Mouse (Mus musculus) liver, embryonic 12.5 days (tissue): Measurements from ENCODE around the gene Slc29a2. TPM values are rescaled to one million over a fixed set of nuclear protein-coding genes. Genes with fewer than 3 reads are reported as not detected.
"Not testable (repeated sequence)": the region's sequence is repeated elsewhere in the genome, so short reads cannot be mapped to it uniquely, and the experiment has no call there.

Source experiments
- ATAC-seq: fragments of 200-750 bp; cut with Nextera tagmentation; 2 replicates; pipeline ENCODE4 v1.8.0; 2017; ENCODE audit warnings: moderate number of reproducible peaks, mild to moderate bottlenecking, moderate library complexity
- H3K27ac ChIP-seq: fragments of 300-500 bp; sonication (generic); 2 replicates; pipeline ENCODE4 v1.5.1; 2016; ENCODE audit warnings: mild to moderate bottlenecking
- H3K27me3 ChIP-seq: fragments of 300-500 bp; sonication (generic); replicated peaks from 2 replicates; pipeline ENCODE4 v1.6.1; 2016; ENCODE audit warnings: mild to moderate bottlenecking, moderate library complexity
- H3K36me3 ChIP-seq: fragments of 300-500 bp; sonication (generic); 2 replicates; pipeline ENCODE4 v1.6.1; 2016; ENCODE audit warnings: mild to moderate bottlenecking, moderate library complexity
- H3K4me1 ChIP-seq: fragments of 300-500 bp; sonication (generic); 2 replicates; pipeline ENCODE4 v1.6.1; 2016
- H3K4me2 ChIP-seq: fragments of 300-500 bp; sonication (generic); 2 replicates; pipeline ENCODE4 v1.6.1; 2016; ENCODE audit warnings: mild to moderate bottlenecking, moderate library complexity
- H3K4me3 ChIP-seq: fragments of 300-500 bp; sonication (generic); 2 replicates; pipeline ENCODE4 v1.5.1; 2016; ENCODE audit warnings: mild to moderate bottlenecking, moderate library complexity
- H3K9ac ChIP-seq: fragments of 300-500 bp; sonication (generic); 2 replicates; pipeline ENCODE4 v1.6.1; 2016; ENCODE audit warnings: mild to moderate bottlenecking, moderate library complexity
- H3K9me3 ChIP-seq: fragments of 300-500 bp; sonication (generic); replicated peaks from 2 replicates; pipeline ENCODE4 v1.6.1; 2016; ENCODE audit warnings: mild to moderate bottlenecking, moderate library complexity
- WGBS: fragments of 180-500 bp; shearing (Covaris S2); methylation state at CpG from one replicate; pipeline ENCODE4 v1.1.7; 2016; ENCODE audit not compliant: insufficient replicate concordance; 5-methylcytosine and 5-hydroxymethylcytosine counted together
- polyA plus RNA-seq: library from polyadenylated mRNA; unstranded; fragments of >200 nt; fragmentation: Nextera tagmentation; extraction: Ambion mirVana; gene quantifications from 2 replicates; pipeline ENCODE4 v1.2.1, GENCODE M21; 2016

The Slc29a2 gene
- polyA plus RNA-seq, 1 experiment from 2014 or later, result 3.8 TPM

GRCm38 (mm10) chr19:5003644-5004043, 20.0 kb upstream of the Slc29a2 start:
- peaks cover 46% of the 10 kb centered on the region for H3K27me3 ChIP-seq
- not testable (repeated sequence) for ATAC-seq, H3K9ac ChIP-seq, H3K36me3 ChIP-seq, H3K27ac ChIP-seq, H3K4me3 ChIP-seq, H3K4me1 ChIP-seq, H3K9me3 ChIP-seq, H3K4me2 ChIP-seq
- WGBS, result 32% methylated on average over 2 of the region's 2 CpGs

- Histone ChIP-seq H3K4me1 (peaks cover 8% of the 10 kb centered on the region; the same call in 1 of the 2 replicates), H3K27ac (no peak overlapping the region), H3K36me3 (no peaks in the 10 kb centered on the region), H3K4me2 (no peak overlapping the region), H3K9ac (no peak overlapping the region), H3K9me3 (no peaks in the 10 kb centered on the region), H3K27me3 (peaks cover 35% of the 10 kb centered on the region), H3K4me3 (no peak overlapping the region)
- no peak for ATAC-seq
- 53% methylated on average over 4 of the region's 4 CpGs for WGBS
Observed at GRCm38 (mm10) chr19:5004925-5005324, 18.7 kb upstream of the Slc29a2 start.

- 53% methylated on average over 8 of the region's 8 CpGs for WGBS
- H3K4me1 ChIP-seq, result no peaks in the 10 kb centered on the region
- no peak for ATAC-seq
- H3K4me3 ChIP-seq, result no peak overlapping the region
- H3K27ac ChIP-seq, result no peak overlapping the region
- H3K4me2 ChIP-seq, result no peak overlapping the region
- H3K27me3 ChIP-seq, result peaks cover 14% of the 10 kb centered on the region; the same call in 1 of the 2 replicates
- no peaks in the 10 kb centered on the region for H3K36me3 ChIP-seq
- no peaks in the 10 kb centered on the region for H3K9me3 ChIP-seq
- no peak overlapping the region for H3K9ac ChIP-seq
Observed at GRCm38 (mm10) chr19:5013138-5013537, 10.5 kb upstream of the Slc29a2 start.

GRCm38 (mm10) chr19:5014961-5015398, 8.7 kb upstream of the Slc29a2 start:
- Histone ChIP-seq H3K9me3 (no peaks in the 10 kb centered on the region), H3K36me3 (no peaks in the 10 kb centered on the region), H3K4me3 (no peak overlapping the region), H3K27me3 (peaks cover 14% of the 10 kb centered on the region; the same call in 1 of the 2 replicates), H3K27ac (no peak overlapping the region), H3K4me1 (no peaks in the 10 kb centered on the region), H3K9ac (no peak overlapping the region), H3K4me2 (no peak overlapping the region)
- no peak for ATAC-seq
- 12% methylated on average over 8 of the region's 8 CpGs for WGBS

GRCm38 (mm10) chr19:5016221-5016742, 7.4 kb upstream of the Slc29a2 start:
- peak overlapping the region; percentile 28; the same call in 1 of the 2 replicates for H3K4me2 ChIP-seq
- no peaks in the 10 kb centered on the region for H3K9me3 ChIP-seq
- no peaks in the 10 kb centered on the region for H3K4me1 ChIP-seq
- no peak overlapping the region for H3K9ac ChIP-seq
- H3K27ac ChIP-seq, result no peak overlapping the region
- ATAC-seq, result no peak
- H3K4me3 ChIP-seq, result no peak overlapping the region
- peaks cover 14% of the 10 kb centered on the region; the same call in 1 of the 2 replicates for H3K27me3 ChIP-seq
- WGBS, result 36% methylated on average over 10 of the region's 10 CpGs
- H3K36me3 ChIP-seq, result no peaks in the 10 kb centered on the region

GRCm38 (mm10) chr19:5016782-5017181, 6.9 kb upstream of the Slc29a2 start:
- no peaks in the 10 kb centered on the region for H3K9me3 ChIP-seq
- H3K4me2 ChIP-seq, result peak overlapping the region; percentile 28; the same call in 1 of the 2 replicates
- H3K27ac ChIP-seq, result no peak overlapping the region
- peaks cover 14% of the 10 kb centered on the region; the same call in 1 of the 2 replicates for H3K27me3 ChIP-seq
- no peaks in the 10 kb centered on the region for H3K36me3 ChIP-seq
- no peak for ATAC-seq
- H3K4me1 ChIP-seq, result no peaks in the 10 kb centered on the region
- no peak overlapping the region for H3K9ac ChIP-seq
- no peak overlapping the region for H3K4me3 ChIP-seq
- WGBS, result 17% methylated on average over 12 of the region's 12 CpGs

- H3K27ac ChIP-seq, result no peak overlapping the region
- ATAC-seq, result no peak
Observed at GRCm38 (mm10) chr19:5017611-5018010, 6.0 kb upstream of the Slc29a2 start.

GRCm38 (mm10) chr19:5018191-5018590, 5.5 kb upstream of the Slc29a2 start:
- Histone ChIP-seq H3K4me3 (no peak overlapping the region), H3K9ac (no peak overlapping the region), H3K9me3 (no peaks in the 10 kb centered on the region), H3K27me3 (peaks cover 4% of the 10 kb centered on the region; the same call in 1 of the 2 replicates), H3K36me3 (no peaks in the 10 kb centered on the region), H3K4me2 (no peak overlapping the region), H3K4me1 (peaks cover 6% of the 10 kb centered on the region; the same call in 1 of the 2 replicates), H3K27ac (no peak overlapping the region)
- no peak for ATAC-seq
- 72% methylated on average over 3 of the region's 3 CpGs for WGBS

More at GRCm38 (mm10) chr19:5017611-5018010, 6.0 kb upstream of the Slc29a2 start:
- WGBS, result 75% methylated on average over 4 of the region's 4 CpGs
- H3K36me3 ChIP-seq, result no peaks in the 10 kb centered on the region
- H3K9ac ChIP-seq, result no peak overlapping the region
- H3K9me3 ChIP-seq, result no peaks in the 10 kb centered on the region
- H3K4me2 ChIP-seq, result no peak overlapping the region
- H3K4me1 ChIP-seq, result peaks cover under 1% of the 10 kb centered on the region; the same call in 1 of the 2 replicates
- no peak overlapping the region for H3K4me3 ChIP-seq
- peaks cover 10% of the 10 kb centered on the region; the same call in 1 of the 2 replicates for H3K27me3 ChIP-seq

- Histone ChIP-seq H3K4me2 (no peak overlapping the region), H3K27me3 (no peaks in the 10 kb centered on the region), H3K9me3 (no peaks in the 10 kb centered on the region), H3K9ac (no peak overlapping the region), H3K27ac (no peak overlapping the region), H3K4me1 (peaks cover 22% of the 10 kb centered on the region), H3K4me3 (no peak overlapping the region), H3K36me3 (0 out of 2 replicates have a peak, but pooled peaks cover 4% of the 10 kb centered on the region)
- no peak for ATAC-seq
- WGBS, result 74% methylated on average over 2 of the region's 2 CpGs
Observed at GRCm38 (mm10) chr19:5021416-5021815, 2.2 kb upstream of the Slc29a2 start.

- Histone ChIP-seq H3K4me3 (no peak overlapping the region), H3K4me1 (peaks cover 22% of the 10 kb centered on the region), H3K27ac (no peak overlapping the region), H3K4me2 (no peak overlapping the region), H3K9me3 (no peaks in the 10 kb centered on the region), H3K9ac (no peak overlapping the region), H3K27me3 (no peaks in the 10 kb centered on the region), H3K36me3 (peaks cover 44% of the 10 kb centered on the region)
- ATAC-seq, result no peak
- 82% methylated on average over 8 of the region's 8 CpGs for WGBS
Observed at GRCm38 (mm10) chr19:5026111-5026510, 2.5 kb downstream of the Slc29a2 start.

- no peak for ATAC-seq
Observed at GRCm38 (mm10) chr19:5032686-5033085, 9.0 kb downstream of the Slc29a2 start.

GRCm38 (mm10) chr19:5036577-5036976, 12.9 kb downstream of the Slc29a2 start:
- Histone ChIP-seq H3K27me3 (peaks cover 14% of the 10 kb centered on the region), H3K4me2 (no peak overlapping the region), H3K9me3 (no peaks in the 10 kb centered on the region), H3K36me3 (peaks cover 4% of the 10 kb centered on the region), H3K9ac (no peak overlapping the region), H3K4me1 (peaks cover 30% of the 10 kb centered on the region), H3K4me3 (no peak overlapping the region), H3K27ac (no peak overlapping the region)
- WGBS, result 73% methylated on average over 4 of the region's 4 CpGs
- no peak for ATAC-seq

More at GRCm38 (mm10) chr19:5032686-5033085, 9.0 kb downstream of the Slc29a2 start:
- Histone ChIP-seq H3K27ac (no peak overlapping the region), H3K36me3 (peaks cover 38% of the 10 kb centered on the region), H3K4me1 (peaks cover 3% of the 10 kb centered on the region; the same call in 1 of the 2 replicates), H3K4me2 (no peak overlapping the region), H3K27me3 (peaks cover 10% of the 10 kb centered on the region), H3K4me3 (no peak overlapping the region), H3K9me3 (no peaks in the 10 kb centered on the region), H3K9ac (no peak overlapping the region)
- WGBS, result 71% methylated on average over 3 of the region's 3 CpGs
